ENCODE assay signal across 14 mouse cellular contexts in genomic region chr2:52386037-52386436, GRCm38 (mm10). TPM values are rescaled to one million over a fixed set of nuclear protein-coding genes. Genes with fewer than 3 reads are reported as not detected.
DNase-seq lines count a peak whose midpoint lies in the region; ATAC-seq and TF ChIP-seq lines count a peak whose summit lies in the region.
"Had no signal": no experiment of that assay in that cellular context is flagged by ENCODE, and none has a peak within 500 bp of the region (broad histone marks: within the 10 kb centered on the region; RNA-seq: fewer than 3 reads in every experiment).

No protein-coding gene starts in this region.

- no peak for TF ChIP-seq CTCF in intestine, postnatal 0 days (IDR thresholded peaks at IDR 0.05; ENCODE audit: low read depth)
- no peak for TF ChIP-seq CTCF in forebrain, postnatal 0 days (IDR thresholded peaks at IDR 0.05; ENCODE audit: low read depth)

- peak; percentile 30 for DNase-seq in adrenal gland, postnatal 10 days
- no peak for DNase-seq in adrenal gland, adult 18-20 months (ENCODE audit: low spot score in 2 of 2)
- DNase-seq in testis, postnatal 10 days (ENCODE audit: low spot score): peak; percentile 43
- DNase-seq in testis, postnatal 14 days (ENCODE audit: low spot score): no peak
- no peak for DNase-seq in layer of hippocampus, adult 18-20 months (ENCODE audit: low spot score in 2 of 2)
- no peak for DNase-seq in layer of hippocampus, adult 8-10 months (ENCODE audit: low spot score in 2 of 2)
- no peak for DNase-seq in forebrain, postnatal 0 days
- DNase-seq: cerebellum, postnatal 36 days had no signal

- no peak overlapping the region for H3K9ac ChIP-seq in intestine, postnatal 0 days (ENCODE audit: low read depth, low read length)
- no peak overlapping the region for H3K9ac ChIP-seq in forebrain, postnatal 0 days
- H3K9ac ChIP-seq: limb, embryonic 13.5 days; neural tube, embryonic 13.5 days had no signal

- H3K9me3 ChIP-seq in intestine, postnatal 0 days (ENCODE audit: control insufficient read depth): no peaks in the 10 kb centered on the region
- no peaks in the 10 kb centered on the region for H3K9me3 ChIP-seq in forebrain, postnatal 0 days (ENCODE audit: low read length)
- H3K9me3 ChIP-seq: limb, embryonic 13.5 days; neural tube, embryonic 13.5 days had no signal

- no peak for ATAC-seq in intestine, postnatal 0 days
- ATAC-seq in forebrain, postnatal 0 days: no peak

- peak overlapping the region; percentile 21; the same call in 1 of the 2 replicates for H3K4me2 ChIP-seq in intestine, postnatal 0 days (replicated peaks; ENCODE audit: low read depth)
- no peak overlapping the region for H3K4me2 ChIP-seq in forebrain, postnatal 0 days (ENCODE audit: low read depth)
- H3K4me2 ChIP-seq: limb, embryonic 13.5 days; midbrain, embryonic 11.5 days; neural tube, embryonic 13.5 days had no signal

- WGBS in intestine, postnatal 0 days: 36% methylated on average over 7 of the region's 7 CpGs
- WGBS in forebrain, postnatal 0 days: 71% methylated on average over 7 of the region's 7 CpGs

- H3K4me1 ChIP-seq in intestine, postnatal 0 days (replicated peaks; ENCODE audit: control insufficient read depth, insufficient read depth, low read length): no peaks in the 10 kb centered on the region
- no peaks in the 10 kb centered on the region for H3K4me1 ChIP-seq in forebrain, postnatal 0 days (ENCODE audit: insufficient read depth)
- H3K4me1 ChIP-seq: limb, embryonic 13.5 days; neural tube, embryonic 13.5 days had no signal

- no peak overlapping the region for H3K27ac ChIP-seq in intestine, postnatal 0 days (ENCODE audit: low read depth, low read length)
- no peak overlapping the region for H3K27ac ChIP-seq in forebrain, postnatal 0 days (ENCODE audit: low read depth, low read length)
- H3K27ac ChIP-seq: layer of hippocampus, adult 2 months; limb, embryonic 13.5 days; neural tube, embryonic 13.5 days had no signal

- H3K27me3 ChIP-seq in intestine, postnatal 0 days (replicated peaks; ENCODE audit: control insufficient read depth, insufficient read depth, low read length): no peaks in the 10 kb centered on the region
- no peaks in the 10 kb centered on the region for H3K27me3 ChIP-seq in forebrain, postnatal 0 days (ENCODE audit: insufficient read depth, low read length)
- H3K27me3 ChIP-seq: limb, embryonic 13.5 days; neural tube, embryonic 13.5 days had no signal

- H3K4me3 ChIP-seq in intestine, postnatal 0 days (ENCODE audit: low read depth, low read length): no peak overlapping the region
- H3K4me3 ChIP-seq in forebrain, postnatal 0 days (ENCODE audit: low read depth, low read length): no peak overlapping the region
- H3K4me3 ChIP-seq: erythroblast, embryonic 14.5 days; layer of hippocampus, adult 2 months; limb, embryonic 13.5 days; neural tube, embryonic 13.5 days had no signal

- H3K36me3 ChIP-seq in intestine, postnatal 0 days (ENCODE audit: control insufficient read depth, insufficient read depth): no peaks in the 10 kb centered on the region
- no peaks in the 10 kb centered on the region for H3K36me3 ChIP-seq in forebrain, postnatal 0 days (ENCODE audit: insufficient read depth)
- H3K36me3 ChIP-seq: limb, embryonic 13.5 days; neural tube, embryonic 13.5 days had no signal

RNA-seq across cellular contexts. Expression of gene Neb, which starts 7.8 kb away (rescaled TPM):
- 100 to 1,000 TPM in 1 of 2 experiments, 10 to 100 TPM in 1; 56.2 to 237 TPM for total RNA-seq in adrenal gland, postnatal 10 days (2021)
- total RNA-seq in adrenal gland, adult 18-20 months (2021): 1 to 10 TPM; 2.9 to 7.0 TPM
- polyA plus RNA-seq in intestine, postnatal 0 days (2015; fragmentation: Nextera tagmentation; extraction: Ambion mirVana): 0.10 and 0.17 TPM in 2 replicates
- 1 to 10 TPM; 1.4 to 1.7 TPM for total RNA-seq in layer of hippocampus, adult 18-20 months (2021)
- 1 to 10 TPM; 1.2 to 2.5 (median 1.8) TPM for total RNA-seq in layer of hippocampus, adult 8-10 months (2022)
- total RNA-seq in forebrain, postnatal 0 days (2014; rRNA removed): 4.2 and 8.5 TPM in 2 replicates
- 3.1 and 5.0 TPM in 2 replicates for polyA plus RNA-seq in forebrain, postnatal 0 days (2015; fragmentation: Nextera tagmentation; extraction: Ambion mirVana)
- polyA plus RNA-seq: erythroblast, embryonic 14.5 days had no signal

RNA-seq across cellular contexts. Expression of gene Arl5a, which starts 38.7 kb away (rescaled TPM):
- total RNA-seq in adrenal gland, postnatal 10 days (2021): 10 to 100 TPM; 44.6 to 46.8 TPM
- 10 to 100 TPM; 39.9 to 62.6 TPM for total RNA-seq in adrenal gland, adult 18-20 months (2021)
- 27.4 and 31.1 TPM in 2 replicates for polyA plus RNA-seq in intestine, postnatal 0 days (2015; fragmentation: Nextera tagmentation; extraction: Ambion mirVana)
- 10 to 100 TPM; 61.4 to 66.2 TPM for total RNA-seq in layer of hippocampus, adult 18-20 months (2021)
- total RNA-seq in layer of hippocampus, adult 8-10 months (2022): 10 to 100 TPM; 55.1 to 67.2 (median 61.6) TPM
- total RNA-seq in forebrain, postnatal 0 days (2014; rRNA removed): 75.6 and 87.0 TPM in 2 replicates
- 27.1 and 31.0 TPM in 2 replicates for polyA plus RNA-seq in forebrain, postnatal 0 days (2015; fragmentation: Nextera tagmentation; extraction: Ambion mirVana)

Comparison
In these comparisons a context has a peak if more than half of its experiments do, and no peak if none do; other contexts are left out.
1. DNase-seq: peak in adrenal gland, postnatal 10 days (single experiment) and testis, postnatal 10 days (single experiment); none in adrenal gland, adult 18-20 months (0 of 2), testis, postnatal 14 days (single experiment), layer of hippocampus, adult 18-20 months (0 of 2), layer of hippocampus, adult 8-10 months (0 of 2) and forebrain, postnatal 0 days (single experiment).